Mouse (Mus musculus) forebrain, embryonic 15.5 days (tissue): ENCODE results near the gene Fam72a. TPM values are rescaled to one million over a fixed set of nuclear protein-coding genes. Genes with fewer than 3 reads are reported as not detected.

Source experiments
- ATAC-seq: fragments of 200-750 bp; cut with Nextera tagmentation; replicated peaks from 2 replicates; pipeline ENCODE4 v1.8.0; 2017; ENCODE audit warnings: mild to moderate bottlenecking, moderate TSS enrichment, moderate library complexity
- H3K27ac ChIP-seq: fragments of 300-500 bp; sonication (generic); replicated peaks from 2 replicates; pipeline ENCODE4 v1.5.1; 2015; ENCODE audit warnings: mild to moderate bottlenecking, inconsistent platforms
- H3K27me3 ChIP-seq: fragments of 300-500 bp; sonication (generic); 2 replicates; pipeline ENCODE4 v1.6.1; 2015; ENCODE audit warnings: inconsistent platforms
- H3K36me3 ChIP-seq: fragments of 300-500 bp; sonication (generic); 2 replicates; pipeline ENCODE4 v1.6.1; 2015; ENCODE audit warnings: mild to moderate bottlenecking, inconsistent platforms
- H3K4me1 ChIP-seq: fragments of 300-500 bp; sonication (generic); 2 replicates; pipeline ENCODE4 v1.6.1; 2015; ENCODE audit warnings: inconsistent platforms
- H3K4me2 ChIP-seq: fragments of 300-500 bp; sonication (generic); replicated peaks from 2 replicates; pipeline ENCODE4 v1.6.1; 2015; ENCODE audit warnings: mild to moderate bottlenecking, inconsistent platforms
- H3K4me3 ChIP-seq: fragments of 300-500 bp; sonication (generic); 2 replicates; pipeline ENCODE4 v1.5.1; 2015; ENCODE audit warnings: mild to moderate bottlenecking, inconsistent platforms
- H3K9ac ChIP-seq: fragments of 300-500 bp; sonication (generic); replicated peaks from 2 replicates; pipeline ENCODE4 v1.6.1; 2015; ENCODE audit warnings: mild to moderate bottlenecking, inconsistent platforms
- H3K9me3 ChIP-seq: fragments of 300-500 bp; sonication (generic); 2 replicates; pipeline ENCODE4 v1.6.1; 2016; ENCODE audit warnings: inconsistent platforms
- WGBS: fragments of 180-500 bp; shearing (Covaris S2); methylation state at CpG from one replicate; pipeline ENCODE4 v1.1.7; 2015; ENCODE audit warnings: mixed read lengths; 5-methylcytosine and 5-hydroxymethylcytosine counted together
- polyA plus RNA-seq: library from polyadenylated mRNA; unstranded; fragments of >200 nt; fragmentation: Nextera tagmentation; extraction: Ambion mirVana; gene quantifications from 2 replicates; pipeline ENCODE4 v1.2.1, GENCODE M21; 2015

Fam72a gene
- polyA plus RNA-seq, 1 experiment from 2014 or later = 2.0 TPM

- Histone ChIP-seq H3K4me3 (no peak overlapping the region), H3K27ac (no peak overlapping the region), H3K36me3 (no peaks in the 10 kb centered on the region), H3K27me3 (no peaks in the 10 kb centered on the region), H3K4me2 (no peak overlapping the region), H3K9me3 (no peaks in the 10 kb centered on the region), H3K9ac (no peak overlapping the region), H3K4me1 (peaks cover 24% of the 10 kb centered on the region)
- no peak for ATAC-seq
Measured at GRCm38 (mm10) chr1:131511131-131511530, 16.6 kb upstream of the Fam72a start.

DNA sequence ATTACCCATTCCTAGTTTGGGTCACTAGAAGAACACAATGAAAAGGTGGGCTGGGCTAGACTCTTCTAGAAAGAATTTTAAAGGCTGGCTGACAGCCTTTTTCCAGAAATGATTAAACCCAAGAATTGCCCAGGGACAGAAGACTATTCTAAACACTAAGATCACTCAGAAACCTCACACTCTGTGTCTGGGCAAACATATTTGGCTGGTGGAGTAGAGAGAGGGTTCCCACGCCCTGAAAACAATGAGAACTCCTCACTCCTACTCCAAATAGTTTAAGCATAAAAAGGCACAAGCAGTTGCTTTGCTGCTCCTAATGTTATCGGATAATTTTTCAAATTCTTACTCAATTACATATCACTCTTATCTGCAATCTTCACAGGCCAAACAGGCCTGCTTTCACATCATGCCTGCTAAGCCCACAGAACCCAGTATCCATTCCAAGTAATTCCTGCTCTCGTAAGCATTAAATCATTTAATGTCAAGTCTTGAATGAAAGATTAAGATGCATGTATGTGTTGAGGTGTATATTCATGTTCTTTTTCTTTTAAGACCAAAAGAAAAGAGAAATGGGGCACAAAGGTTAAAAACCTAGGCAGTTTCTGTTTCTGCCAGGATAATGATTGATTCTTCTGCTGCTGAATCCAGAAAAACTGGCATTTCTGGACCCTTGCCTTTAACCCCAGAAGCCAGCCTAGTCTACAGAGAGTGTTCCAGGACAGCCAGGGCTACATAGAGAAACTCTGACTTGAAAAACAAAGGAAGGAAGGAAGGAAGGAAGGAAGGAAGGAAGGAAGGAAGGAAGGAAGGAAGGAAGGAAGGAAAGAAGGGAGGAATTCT lies 15.8 kb upstream of the Fam72a start:
- Histone ChIP-seq H3K9ac (no peak overlapping the region), H3K27me3 (no peaks in the 10 kb centered on the region), H3K27ac (no peak overlapping the region), H3K4me1 (peaks cover 27% of the 10 kb centered on the region), H3K36me3 (no peaks in the 10 kb centered on the region), H3K4me3 (no peak overlapping the region), H3K9me3 (no peaks in the 10 kb centered on the region), H3K4me2 (no peak overlapping the region)
- WGBS = 69% methylated on average over 3 of the region's 3 CpGs
- no peak for ATAC-seq

GRCm38 (mm10) chr1:131513136-131513535 lies 14.6 kb upstream of the Fam72a start:
- ATAC-seq = no peak
- H3K4me1 ChIP-seq = peaks cover 27% of the 10 kb centered on the region
- no peak overlapping the region for H3K9ac ChIP-seq
- WGBS = 91% methylated on average over 2 of the region's 2 CpGs
- no peak overlapping the region for H3K27ac ChIP-seq
- H3K9me3 ChIP-seq = no peaks in the 10 kb centered on the region
- no peaks in the 10 kb centered on the region for H3K36me3 ChIP-seq
- H3K27me3 ChIP-seq = no peaks in the 10 kb centered on the region
- H3K4me2 ChIP-seq = no peak overlapping the region
- no peak overlapping the region for H3K4me3 ChIP-seq

GRCm38 (mm10) chr1:131514197-131514596 lies 13.5 kb upstream of the Fam72a start:
- 71% methylated on average over 1 of the region's 1 CpGs for WGBS
- Histone ChIP-seq H3K4me3 (no peak overlapping the region), H3K4me1 (peaks cover 27% of the 10 kb centered on the region), H3K9me3 (no peaks in the 10 kb centered on the region), H3K27me3 (no peaks in the 10 kb centered on the region), H3K27ac (no peak overlapping the region), H3K9ac (no peak overlapping the region), H3K36me3 (no peaks in the 10 kb centered on the region), H3K4me2 (no peak overlapping the region)
- no peak for ATAC-seq

- no peak for ATAC-seq
- 91% methylated on average over 3 of the region's 3 CpGs for WGBS
- H3K9me3 ChIP-seq = no peaks in the 10 kb centered on the region
- no peak overlapping the region for H3K4me2 ChIP-seq
- no peak overlapping the region for H3K4me3 ChIP-seq
- H3K27ac ChIP-seq = no peak overlapping the region
- no peak overlapping the region for H3K9ac ChIP-seq
- no peaks in the 10 kb centered on the region for H3K27me3 ChIP-seq
- H3K4me1 ChIP-seq = peaks cover 47% of the 10 kb centered on the region
- no peaks in the 10 kb centered on the region for H3K36me3 ChIP-seq
Measured at GRCm38 (mm10) chr1:131516588-131516987, 11.1 kb upstream of the Fam72a start.

DNA sequence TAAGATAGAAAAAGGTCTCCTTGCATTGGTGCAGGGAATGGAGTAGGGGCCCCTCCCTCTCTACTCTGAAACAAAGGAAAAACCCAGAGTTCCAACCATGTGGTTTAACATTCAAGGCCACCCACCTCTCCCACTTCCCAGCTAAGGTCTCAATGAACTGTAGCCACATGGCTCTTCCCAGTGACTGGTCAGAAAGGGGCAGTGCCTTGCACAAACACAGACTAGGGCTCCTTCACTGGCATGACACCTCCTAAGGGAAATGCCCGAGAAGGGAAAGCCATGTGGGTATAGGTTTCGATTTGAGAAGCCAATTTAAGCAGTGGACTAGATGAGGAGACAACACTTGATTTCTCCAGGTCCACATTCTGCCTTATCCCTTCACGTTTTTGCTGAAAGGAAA lies 3.9 kb upstream of the Fam72a start:
- H3K4me3 ChIP-seq = peak overlapping the region; percentile 88
- peak overlapping the region; percentile 26 for H3K27ac ChIP-seq
- peak overlapping the region; percentile 83 for H3K9ac ChIP-seq
- H3K4me2 ChIP-seq = peak overlapping the region; percentile 84
- H3K27me3 ChIP-seq = no peaks in the 10 kb centered on the region
- H3K36me3 ChIP-seq = no peaks in the 10 kb centered on the region
- WGBS = 38% methylated on average over 3 of the region's 3 CpGs
- peaks cover 59% of the 10 kb centered on the region for H3K4me1 ChIP-seq
- H3K9me3 ChIP-seq = no peaks in the 10 kb centered on the region
- ATAC-seq = no peak

DNA sequence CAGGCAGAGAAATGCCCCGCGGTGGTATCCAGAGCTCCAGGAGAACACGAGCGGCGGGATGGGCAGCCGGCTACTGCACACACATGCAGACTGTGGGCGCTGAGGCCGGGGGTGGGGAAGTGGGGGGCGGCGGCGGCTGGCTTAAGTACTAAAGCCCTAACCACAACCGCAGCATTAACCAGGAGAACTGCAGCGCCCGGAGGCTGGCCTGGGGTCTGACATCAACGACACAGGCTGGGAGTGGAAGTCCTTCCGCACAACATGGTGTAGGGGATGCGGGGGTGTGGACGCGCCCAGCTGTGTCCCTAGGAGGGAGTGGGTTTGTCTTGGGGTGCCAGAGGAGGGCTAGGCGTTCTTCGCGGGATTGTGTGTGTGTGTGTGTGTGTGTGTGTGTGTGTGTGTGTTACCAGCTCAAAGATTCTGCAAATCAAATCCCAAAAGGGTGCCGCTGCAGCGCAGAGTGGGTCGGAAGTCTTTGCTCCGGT lies 2.6 kb upstream of the Fam72a start:
- Histone ChIP-seq H3K9ac (peak overlapping the region; percentile 83), H3K27me3 (no peaks in the 10 kb centered on the region), H3K4me1 (peaks cover 64% of the 10 kb centered on the region), H3K9me3 (no peaks in the 10 kb centered on the region), H3K4me3 (peak overlapping the region; percentile 88), H3K36me3 (no peaks in the 10 kb centered on the region), H3K27ac (peak overlapping the region; percentile 96), H3K4me2 (peak overlapping the region; percentile 84)
- ATAC-seq = no peak
- under 1% methylated on average over 26 of the region's 26 CpGs for WGBS

- Histone ChIP-seq H3K9ac (peak overlapping the region; percentile 83), H3K27me3 (no peaks in the 10 kb centered on the region), H3K4me3 (peak overlapping the region; percentile 88), H3K36me3 (no peaks in the 10 kb centered on the region), H3K4me1 (peaks cover 62% of the 10 kb centered on the region), H3K4me2 (peak overlapping the region; percentile 84), H3K9me3 (no peaks in the 10 kb centered on the region), H3K27ac (peak overlapping the region; percentile 96)
- ATAC-seq = no peak
- WGBS = under 1% methylated on average over 41 of the region's 41 CpGs
Measured at GRCm38 (mm10) chr1:131525586-131526271, 2.0 kb upstream of the Fam72a start.

- Histone ChIP-seq H3K4me3 (peak overlapping the region; percentile 88), H3K36me3 (no peaks in the 10 kb centered on the region), H3K27ac (peak overlapping the region; percentile 96), H3K4me1 (peaks cover 53% of the 10 kb centered on the region), H3K9ac (peak overlapping the region; percentile 83), H3K4me2 (peak overlapping the region; percentile 84), H3K9me3 (no peaks in the 10 kb centered on the region), H3K27me3 (no peaks in the 10 kb centered on the region)
- under 1% methylated on average over 78 of the region's 81 CpGs for WGBS
- peak; percentile 39 for ATAC-seq
Measured at GRCm38 (mm10) chr1:131526371-131527270, 1.1 kb upstream of the Fam72a start.

GRCm38 (mm10) chr1:131528081-131528507 lies 391 bp downstream of the Fam72a start:
- Histone ChIP-seq H3K27ac (peak overlapping the region; percentile 81), H3K4me2 (peak overlapping the region; percentile 95), H3K9me3 (no peaks in the 10 kb centered on the region), H3K9ac (peak overlapping the region; percentile 46), H3K36me3 (no peaks in the 10 kb centered on the region), H3K4me1 (peaks cover 40% of the 10 kb centered on the region), H3K4me3 (peak overlapping the region; percentile 88), H3K27me3 (no peaks in the 10 kb centered on the region)
- no peak for ATAC-seq
- WGBS = under 1% methylated on average over 34 of the region's 34 CpGs

DNA sequence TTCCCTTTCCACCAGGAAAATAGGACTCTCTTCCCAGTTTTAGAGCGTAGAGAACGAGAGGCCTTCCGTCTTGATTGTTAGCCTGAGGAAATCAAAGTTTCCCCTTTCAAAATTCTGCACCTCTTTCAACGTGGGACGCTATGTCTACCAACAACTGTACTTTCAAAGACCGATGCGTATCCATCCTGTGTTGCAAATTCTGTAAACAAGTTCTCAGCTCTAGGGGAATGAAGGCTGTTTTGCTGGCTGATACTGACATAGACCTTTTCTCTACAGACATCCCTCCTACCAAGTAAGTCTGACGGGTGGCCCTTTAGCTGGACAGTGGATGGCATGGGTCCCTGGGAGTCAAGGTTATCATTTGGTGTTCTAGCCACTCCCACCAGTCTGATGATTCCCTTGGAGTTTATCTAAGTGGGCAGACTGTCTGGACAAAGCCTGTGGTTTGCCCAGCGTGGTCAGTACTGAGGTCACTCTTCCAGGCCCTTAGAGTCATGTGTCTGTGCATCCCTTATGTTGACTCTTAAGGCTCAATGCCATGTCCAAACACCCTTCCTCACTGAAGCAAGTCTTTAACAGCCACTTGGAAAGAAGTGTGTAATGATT lies 961 bp downstream of the Fam72a start:
- peaks cover 34% of the 10 kb centered on the region for H3K4me1 ChIP-seq
- H3K4me3 ChIP-seq = peak overlapping the region; percentile 88
- H3K9me3 ChIP-seq = no peaks in the 10 kb centered on the region
- no peaks in the 10 kb centered on the region for H3K27me3 ChIP-seq
- ATAC-seq = no peak
- H3K36me3 ChIP-seq = no peaks in the 10 kb centered on the region
- peak overlapping the region; percentile 95 for H3K4me2 ChIP-seq
- WGBS = under 1% methylated on average over 9 of the region's 9 CpGs
- H3K27ac ChIP-seq = peak overlapping the region; percentile 81; the same call in 1 of the 2 replicates
- peak overlapping the region; percentile 46 for H3K9ac ChIP-seq
